Mouse (Mus musculus): ENCODE measurements around the gene Sbno1. TPM values are rescaled to one million over a fixed set of nuclear protein-coding genes. Genes with fewer than 3 reads are reported as not detected.

Sbno1 gene
- polyA plus RNA-seq, 1 experiment: 46.6 TPM

- Histone ChIP-seq H3K36me3 (ENCODE audit: control insufficient read depth, insufficient read depth, low read length) (peaks cover 6% of the 10 kb centered on the region), H3K27me3 (ENCODE audit: control insufficient read depth, insufficient read depth, low read length) (no peaks in the 10 kb centered on the region), H3K27ac (ENCODE audit: control insufficient read depth, insufficient read depth, low read depth, low read length) (no peak overlapping the region), H3K4me1 (ENCODE audit: control insufficient read depth, insufficient read depth, low read length) (peaks cover 8% of the 10 kb centered on the region), H3K4me3 (ENCODE audit: control insufficient read depth, low read depth, low read length) (no peak overlapping the region)
- no peak for TF ChIP-seq POLR2A (IDR thresholded peaks at IDR 0.05; ENCODE audit: control insufficient read depth, low read depth, low read length)
Measured at GRCm38 (mm10) chr5:124450051-124450450, 24.2 kb upstream of the Sbno1 start.

GRCm38 (mm10) chr5:124449494-124449893 lies 23.7 kb upstream of the Sbno1 start:
- no peaks in the 10 kb centered on the region for H3K27me3 ChIP-seq (ENCODE audit: control insufficient read depth, insufficient read depth, low read length)
- peaks cover 6% of the 10 kb centered on the region for H3K36me3 ChIP-seq (ENCODE audit: control insufficient read depth, insufficient read depth, low read length)
- H3K4me3 ChIP-seq (ENCODE audit: control insufficient read depth, low read depth, low read length): no peak overlapping the region
- H3K27ac ChIP-seq (ENCODE audit: control insufficient read depth, insufficient read depth, low read depth, low read length): no peak overlapping the region
- H3K4me1 ChIP-seq (ENCODE audit: control insufficient read depth, insufficient read depth, low read length): peaks cover 13% of the 10 kb centered on the region
- no peak for TF ChIP-seq CTCF (IDR thresholded peaks at IDR 0.05; ENCODE audit: control insufficient read depth, insufficient read depth, insufficient replicate concordance, low read depth, low read length)
- no peak for TF ChIP-seq POLR2A (IDR thresholded peaks at IDR 0.05; ENCODE audit: control insufficient read depth, low read depth, low read length)

GRCm38 (mm10) chr5:124446301-124446881 lies 20.6 kb upstream of the Sbno1 start:
- Histone ChIP-seq H3K4me3 (ENCODE audit: control insufficient read depth, low read depth, low read length) (peak overlapping the region; percentile 73), H3K36me3 (ENCODE audit: control insufficient read depth, insufficient read depth, low read length) (peaks cover 6% of the 10 kb centered on the region), H3K27ac (ENCODE audit: control insufficient read depth, insufficient read depth, low read depth, low read length) (peak overlapping the region; percentile 75), H3K4me1 (ENCODE audit: control insufficient read depth, insufficient read depth, low read length) (peaks cover 14% of the 10 kb centered on the region), H3K27me3 (ENCODE audit: control insufficient read depth, insufficient read depth, low read length) (no peaks in the 10 kb centered on the region)
- TF ChIP-seq POLR2A (IDR thresholded peaks at IDR 0.05; ENCODE audit: control insufficient read depth, low read depth, low read length): no peak
- no peak for TF ChIP-seq CTCF (IDR thresholded peaks at IDR 0.05; ENCODE audit: control insufficient read depth, insufficient read depth, insufficient replicate concordance, low read depth, low read length)

- peaks cover 6% of the 10 kb centered on the region for H3K36me3 ChIP-seq (ENCODE audit: control insufficient read depth, insufficient read depth, low read length)
- peak overlapping the region; percentile 75 for H3K27ac ChIP-seq (ENCODE audit: control insufficient read depth, insufficient read depth, low read depth, low read length)
- H3K27me3 ChIP-seq (ENCODE audit: control insufficient read depth, insufficient read depth, low read length): no peaks in the 10 kb centered on the region
- peaks cover 14% of the 10 kb centered on the region for H3K4me1 ChIP-seq (ENCODE audit: control insufficient read depth, insufficient read depth, low read length)
- peak overlapping the region; percentile 73 for H3K4me3 ChIP-seq (ENCODE audit: control insufficient read depth, low read depth, low read length)
- TF ChIP-seq CTCF (IDR thresholded peaks at IDR 0.05; ENCODE audit: control insufficient read depth, insufficient read depth, insufficient replicate concordance, low read depth, low read length) (no peak), POLR2A (IDR thresholded peaks at IDR 0.05; ENCODE audit: control insufficient read depth, low read depth, low read length) (no peak)
Measured at GRCm38 (mm10) chr5:124445621-124446293, 20.0 kb upstream of the Sbno1 start.

GRCm38 (mm10) chr5:124444661-124445561 lies 19.1 kb upstream of the Sbno1 start:
- Histone ChIP-seq H3K36me3 (ENCODE audit: control insufficient read depth, insufficient read depth, low read length) (peaks cover 6% of the 10 kb centered on the region), H3K27me3 (ENCODE audit: control insufficient read depth, insufficient read depth, low read length) (no peaks in the 10 kb centered on the region), H3K4me3 (ENCODE audit: control insufficient read depth, low read depth, low read length) (peak overlapping the region; percentile 73), H3K27ac (ENCODE audit: control insufficient read depth, insufficient read depth, low read depth, low read length) (peak overlapping the region; percentile 59), H3K4me1 (ENCODE audit: control insufficient read depth, insufficient read depth, low read length) (peaks cover 17% of the 10 kb centered on the region)
- TF ChIP-seq CTCF (IDR thresholded peaks at IDR 0.05; ENCODE audit: control insufficient read depth, insufficient read depth, insufficient replicate concordance, low read depth, low read length): no peak
- 0 out of 2 replicates have a peak, but pooled peaks have one; percentile 7 for TF ChIP-seq POLR2A (IDR thresholded peaks at IDR 0.05; ENCODE audit: control insufficient read depth, low read depth, low read length)

GRCm38 (mm10) chr5:124444208-124444607 lies 18.4 kb upstream of the Sbno1 start:
- TF ChIP-seq POLR2A (IDR thresholded peaks at IDR 0.05; ENCODE audit: control insufficient read depth, low read depth, low read length) (no peak), CTCF (IDR thresholded peaks at IDR 0.05; ENCODE audit: control insufficient read depth, insufficient read depth, insufficient replicate concordance, low read depth, low read length) (no peak)
- peaks cover 3% of the 10 kb centered on the region for H3K36me3 ChIP-seq (ENCODE audit: control insufficient read depth, insufficient read depth, low read length)
- H3K27ac ChIP-seq (ENCODE audit: control insufficient read depth, insufficient read depth, low read depth, low read length): no peak overlapping the region
- H3K4me1 ChIP-seq (ENCODE audit: control insufficient read depth, insufficient read depth, low read length): peaks cover 17% of the 10 kb centered on the region
- no peak overlapping the region for H3K4me3 ChIP-seq (ENCODE audit: control insufficient read depth, low read depth, low read length)
- H3K27me3 ChIP-seq (ENCODE audit: control insufficient read depth, insufficient read depth, low read length): no peaks in the 10 kb centered on the region

- Histone ChIP-seq H3K27me3 (ENCODE audit: control insufficient read depth, insufficient read depth, low read length) (no peaks in the 10 kb centered on the region), H3K4me3 (ENCODE audit: control insufficient read depth, low read depth, low read length) (no peak overlapping the region), H3K27ac (ENCODE audit: control insufficient read depth, insufficient read depth, low read depth, low read length) (no peak overlapping the region), H3K4me1 (ENCODE audit: control insufficient read depth, insufficient read depth, low read length) (peaks cover 22% of the 10 kb centered on the region), H3K36me3 (ENCODE audit: control insufficient read depth, insufficient read depth, low read length) (no peaks in the 10 kb centered on the region)
- TF ChIP-seq CTCF (IDR thresholded peaks at IDR 0.05; ENCODE audit: control insufficient read depth, insufficient read depth, insufficient replicate concordance, low read depth, low read length) (no peak), POLR2A (IDR thresholded peaks at IDR 0.05; ENCODE audit: control insufficient read depth, low read depth, low read length) (no peak)
Measured at GRCm38 (mm10) chr5:124442628-124443027, 16.8 kb upstream of the Sbno1 start.
